Mouse (Mus musculus) left cerebral cortex, postnatal 4 days (tissue): ENCODE data around the gene Nfkbie. TPM values are rescaled to one million over a fixed set of nuclear protein-coding genes. Genes with fewer than 3 reads are reported as not detected.

Experiments used
- DNase-seq: peaks from one replicate; pipeline ENCODE4 v3.0.0-alpha.2; 2022
- intact Hi-C: fragments of 180-260 bp; cut with DNase I; formaldehyde crosslinking; loops from one replicate; pipeline ENCODE4 v1.15.1; 2025
- total RNA-seq, 2 experiments: library from RNA; stranded (reverse); gene quantifications; 2 replicates each; pipeline ENCODE4 v1.2.3; 2021

The Nfkbie gene
- total RNA-seq, 2 experiments from 2014 or later: 2.4 to 2.7 TPM

DNA sequence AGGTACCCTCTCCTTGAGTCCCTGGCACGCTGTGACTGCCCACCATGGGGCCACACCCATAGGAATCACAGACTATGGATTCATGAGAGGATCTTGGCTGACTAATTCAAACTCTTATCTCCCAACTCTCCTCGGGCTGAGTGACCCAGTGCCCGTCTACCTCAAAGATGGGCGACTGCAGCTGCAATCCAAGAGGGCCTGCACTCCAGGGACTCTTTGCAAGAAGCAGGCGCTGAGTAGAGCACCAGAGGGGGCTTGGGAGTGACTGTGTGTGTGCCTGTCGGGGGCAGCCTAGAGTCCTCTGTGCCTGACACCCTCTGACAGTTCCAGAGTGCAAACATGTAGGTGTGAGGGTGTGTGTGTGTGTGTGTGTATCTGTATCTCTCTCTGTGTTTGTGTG is 13.4 kb upstream of the Nfkbie start:
- intact Hi-C loops: no loop called here
- DNase-seq: no peak

- DNase-seq: peak; percentile 62
- intact Hi-C loops: no loop called here
Measured at GRCm38 (mm10) chr17:45542705-45543104, 12.8 kb upstream of the Nfkbie start.

DNA sequence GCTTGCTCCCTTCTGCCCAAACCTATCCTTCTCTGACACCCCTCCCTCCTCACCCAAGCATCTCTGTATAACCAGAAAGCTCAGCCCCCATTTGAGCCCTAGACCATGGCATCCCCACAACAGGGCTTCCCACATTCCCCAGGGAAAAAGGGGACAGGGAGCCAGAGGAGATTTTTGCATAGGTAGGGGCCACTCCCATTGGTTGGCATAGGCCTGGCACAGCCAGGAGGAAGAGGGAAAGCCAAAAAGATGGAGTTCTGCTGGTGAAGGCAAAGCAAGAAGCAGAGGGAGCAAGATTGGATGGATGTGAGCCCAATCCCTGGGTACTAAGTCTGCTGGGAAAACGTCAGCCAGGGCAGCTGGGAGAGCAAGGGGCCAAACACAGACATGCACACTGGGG is 12.4 kb upstream of the Nfkbie start:
- DNase-seq: no peak
- intact Hi-C loops: no loop called here

GRCm38 (mm10) chr17:45544001-45544872 is 11.3 kb upstream of the Nfkbie start:
- peak; percentile 77 for DNase-seq

GRCm38 (mm10) chr17:45544873-45545277 is 10.6 kb upstream of the Nfkbie start:
- peak; percentile 62 for DNase-seq
- intact Hi-C loops: no loop called here

More at GRCm38 (mm10) chr17:45544001-45544872, 11.3 kb upstream of the Nfkbie start:
- intact Hi-C loops: no loop called here

GRCm38 (mm10) chr17:45545278-45545961 is 10.1 kb upstream of the Nfkbie start:
- DNase-seq: no peak
- intact Hi-C loops: no loop called here

- no peak for DNase-seq
- intact Hi-C loops: no loop called here
Measured at GRCm38 (mm10) chr17:45546941-45547340, 8.6 kb upstream of the Nfkbie start.

GRCm38 (mm10) chr17:45547461-45548190 is 7.9 kb upstream of the Nfkbie start:
- no peak for DNase-seq
- intact Hi-C loops: no loop called here

- intact Hi-C loops: no loop called here
- DNase-seq: peak; percentile 76
Measured at GRCm38 (mm10) chr17:45548541-45549512, 6.7 kb upstream of the Nfkbie start.

- intact Hi-C loops: loop anchor here (2.0 to 5.0 kb wide), 2 partner anchors 32 to 71 kb away; no protein-coding TSS in a partner anchor
- DNase-seq: peak; percentile 88
Measured at GRCm38 (mm10) chr17:45549617-45550181, 5.8 kb upstream of the Nfkbie start, which contains the start of gene Tmem151b. Tmem151b (minus strand) TSS chr17:45549677.

GRCm38 (mm10) chr17:45550253-45550652 is 5.2 kb upstream of the Nfkbie start:
- no peak for DNase-seq
- intact Hi-C loops: loop anchor here (2.0 to 5.0 kb wide), 2 partner anchors 33 to 71 kb away; no protein-coding TSS in a partner anchor

DNA sequence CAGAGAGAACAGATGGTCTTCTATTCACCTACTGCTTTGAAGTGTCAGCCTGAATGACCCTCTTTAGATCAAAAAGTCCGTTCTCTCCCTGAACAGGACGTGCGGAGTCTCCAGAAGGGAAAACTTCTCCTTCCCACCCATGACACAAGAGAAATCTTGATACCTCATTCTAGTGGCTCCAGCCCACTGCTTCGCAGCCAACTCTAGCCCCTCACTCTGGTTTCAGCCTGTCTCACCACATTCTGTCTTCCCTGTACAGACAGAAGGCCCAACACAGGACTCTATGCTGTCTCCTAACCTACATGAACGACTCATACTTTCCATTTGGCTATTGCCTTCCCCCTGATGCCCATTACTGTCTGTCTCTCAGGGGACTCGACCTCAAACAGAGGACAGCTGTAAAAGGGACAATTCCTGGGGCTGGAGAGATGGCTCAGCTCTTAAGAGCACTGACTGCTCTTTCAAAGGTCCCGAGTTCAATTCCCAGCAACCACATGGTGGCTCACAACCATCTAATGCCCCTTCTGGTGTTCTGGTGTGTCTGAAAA is 4.2 kb upstream of the Nfkbie start:
- intact Hi-C loops: loop anchor here (2.0 to 5.0 kb wide), 2 partner anchors 34 to 73 kb away; no protein-coding TSS in a partner anchor
- DNase-seq: no peak

DNA sequence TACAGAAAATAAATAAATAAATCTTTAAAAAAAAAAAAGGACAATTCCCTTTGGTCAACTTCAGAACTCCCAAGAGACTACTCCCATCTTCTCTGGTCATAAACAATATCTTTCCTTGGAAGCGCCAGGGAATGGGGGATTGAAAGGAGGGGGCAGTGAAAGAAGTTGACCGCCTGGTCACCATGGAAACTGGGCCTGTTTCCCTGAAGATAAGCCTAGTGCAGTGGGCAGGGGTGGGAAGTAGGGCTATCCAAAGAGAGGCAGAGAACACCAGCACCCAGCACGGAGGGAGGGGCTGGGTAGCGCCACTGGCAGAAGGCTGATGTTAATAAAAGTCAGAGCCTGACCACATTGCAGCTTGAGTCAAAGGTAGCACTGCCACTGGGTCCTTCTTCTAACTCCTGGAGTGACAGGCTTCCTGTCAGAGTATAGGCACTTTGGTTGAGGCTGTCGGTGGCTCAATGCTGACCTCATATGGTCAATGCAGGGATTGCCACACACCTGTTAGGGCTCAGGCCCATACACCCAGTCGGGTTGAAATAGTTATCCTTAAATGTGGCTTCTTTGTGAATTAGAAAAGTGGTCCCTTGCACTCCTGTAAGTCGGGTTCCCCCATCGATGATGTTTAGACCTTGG is 3.6 kb upstream of the Nfkbie start:
- DNase-seq: peak; percentile 82
- intact Hi-C loops: loop anchor here (2.0 to 5.0 kb wide), 2 partner anchors 35 to 73 kb away; no protein-coding TSS in a partner anchor

GRCm38 (mm10) chr17:45553065-45553464 is 2.4 kb upstream of the Nfkbie start:
- intact Hi-C loops: loop anchor here (5.0 kb wide), 1 partner anchor 36 kb away; no protein-coding TSS in a partner anchor
- no peak for DNase-seq

DNA sequence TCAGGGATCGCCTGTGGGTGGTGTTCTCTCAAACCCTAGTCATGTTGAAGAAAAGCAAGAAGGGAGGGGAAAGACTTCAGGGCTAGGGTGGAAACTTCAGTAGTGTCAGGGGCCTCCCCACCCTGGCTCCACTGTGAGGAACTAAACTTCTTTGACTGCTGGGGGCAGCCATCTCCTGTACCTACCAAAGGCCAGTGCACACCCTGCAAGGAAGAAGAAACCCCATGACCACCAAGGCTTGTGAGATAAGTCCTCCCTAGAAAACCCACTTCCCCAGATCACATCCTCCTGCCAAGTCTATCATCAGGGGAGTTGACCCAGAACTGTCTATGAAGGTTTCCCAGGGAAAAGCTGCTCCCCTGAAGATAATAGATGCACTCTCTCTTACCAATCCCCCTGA is 1.1 kb upstream of the Nfkbie start:
- intact Hi-C loops: loop anchor here (5.0 kb wide), 1 partner anchor 37 kb away; no protein-coding TSS in a partner anchor
- no peak for DNase-seq

DNA sequence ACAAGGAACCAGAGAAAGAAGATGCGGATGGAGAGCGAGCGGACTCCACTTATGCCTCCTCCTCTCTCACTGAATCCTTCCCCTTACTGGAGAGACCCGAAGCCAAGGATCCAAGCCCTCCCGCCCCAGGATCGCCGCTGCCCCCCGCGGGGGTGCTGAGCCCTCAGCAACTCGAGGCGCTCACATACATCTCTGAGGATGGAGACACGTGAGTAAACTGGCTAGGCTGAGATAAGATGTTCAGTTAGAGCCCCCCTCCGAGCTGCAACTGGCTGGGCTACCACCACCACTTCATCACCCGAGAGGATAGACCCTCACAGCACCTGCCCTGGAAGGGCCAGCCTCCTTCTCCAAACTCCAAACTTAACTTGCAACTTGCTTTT is 595 bp downstream of the Nfkbie start:
- intact Hi-C loops: no loop called here
- DNase-seq: no peak

DNA sequence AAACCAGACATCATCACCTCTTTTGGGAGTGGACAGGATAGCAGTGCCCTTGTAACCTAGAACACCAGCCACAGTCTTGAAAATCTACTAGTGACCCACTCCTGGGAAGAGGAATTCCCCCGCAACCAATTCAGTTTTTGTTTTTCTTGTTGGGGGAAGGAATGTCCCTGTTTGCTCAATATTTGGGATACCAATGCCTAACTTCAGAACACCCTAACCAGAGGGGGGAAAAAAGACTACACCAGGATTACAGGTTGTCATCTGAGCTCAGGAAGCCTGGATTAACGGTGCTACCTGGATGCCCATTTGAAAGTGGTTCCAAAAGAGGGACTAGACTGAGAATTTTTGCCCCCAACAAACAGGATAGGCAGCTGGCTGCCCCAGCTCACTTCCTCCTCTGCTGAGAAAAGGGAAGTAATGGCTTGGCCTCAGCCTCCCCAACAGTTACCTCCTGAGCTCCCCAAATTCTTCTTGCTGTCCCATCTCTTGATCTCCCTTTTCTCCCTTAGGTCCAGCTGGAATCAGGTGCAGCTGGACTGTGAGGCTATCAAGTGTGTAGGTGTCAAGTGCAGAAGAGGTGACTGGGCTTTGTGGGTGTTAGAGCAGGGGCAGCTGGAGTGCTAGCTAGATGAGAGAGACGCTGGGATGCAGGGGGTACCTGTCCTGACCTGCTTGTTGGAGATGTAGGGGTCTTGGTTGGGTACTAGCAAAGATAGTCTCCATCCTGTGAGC is 1.2 kb downstream of the Nfkbie start:
- intact Hi-C loops: no loop called here
- no peak for DNase-seq
